Mouse (Mus musculus) heart, postnatal 10 days (tissue): ENCODE results near the gene Mapk8ip3. TPM values are rescaled to one million over a fixed set of nuclear protein-coding genes. Genes with fewer than 3 reads are reported as not detected.

ENCODE experiments used
- DNase-seq, 2 experiments: peaks; one replicate each; pipeline ENCODE4 v3.0.0; 2021
- intact Hi-C: fragments of 180-260 bp; cut with DNase I; formaldehyde crosslinking; loops from one replicate; pipeline ENCODE4 v1.15.1; 2025
- total RNA-seq, 2 experiments: library from RNA; stranded (reverse); gene quantifications; 2 replicates each; pipeline ENCODE4 v1.2.3; 2021

The Mapk8ip3 gene
- total RNA-seq, 2 experiments from 2014 or later: 64.0 to 66.9 TPM

GRCm38 (mm10) chr17:24902671-24903474 lies 33.9 kb downstream of the Mapk8ip3 start:
- peak in 1 of 2 experiments; percentile 56 for DNase-seq
- intact Hi-C loops: no loop called here

DNA sequence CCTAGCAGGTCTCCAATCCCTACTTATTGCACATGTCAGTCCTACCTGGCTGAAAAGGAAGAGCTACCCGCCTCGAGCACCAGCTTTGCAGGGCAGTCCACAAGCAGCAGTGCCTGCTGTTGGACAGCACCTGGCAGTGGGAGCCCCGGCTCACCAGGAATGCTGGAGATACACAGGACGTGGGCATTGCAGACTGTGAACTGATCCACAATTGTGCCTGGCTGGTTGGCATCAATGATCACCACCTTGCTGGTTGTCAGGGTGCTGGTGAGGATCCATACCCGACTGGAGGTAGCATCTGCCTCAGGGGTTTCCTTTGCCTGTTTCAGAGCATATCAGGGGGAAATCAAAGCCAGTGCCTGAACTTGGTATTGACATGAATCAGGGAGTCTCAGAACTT lies 34.7 kb downstream of the Mapk8ip3 start:
- intact Hi-C loops: no loop called here
- DNase-seq: no peak

DNA sequence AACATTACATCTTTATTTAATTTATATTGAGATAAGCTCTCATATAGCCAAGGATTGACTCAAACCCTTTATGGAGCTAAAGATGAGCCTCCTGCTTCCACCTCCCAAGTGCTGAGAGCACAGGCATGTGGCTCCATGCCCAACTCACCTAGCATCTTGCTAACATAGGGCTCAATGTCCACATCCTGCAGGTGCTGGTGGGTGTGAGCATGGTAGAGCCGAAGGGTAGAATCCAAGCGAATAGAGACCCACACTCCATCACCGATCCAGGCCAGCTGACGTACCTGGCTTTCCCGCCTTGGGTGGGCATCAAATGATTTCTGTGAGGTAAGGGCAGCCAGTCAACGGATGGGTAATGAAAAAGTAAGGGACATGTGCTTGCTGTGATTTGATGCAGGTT lies 36.8 kb downstream of the Mapk8ip3 start:
- intact Hi-C loops: no loop called here

DNA sequence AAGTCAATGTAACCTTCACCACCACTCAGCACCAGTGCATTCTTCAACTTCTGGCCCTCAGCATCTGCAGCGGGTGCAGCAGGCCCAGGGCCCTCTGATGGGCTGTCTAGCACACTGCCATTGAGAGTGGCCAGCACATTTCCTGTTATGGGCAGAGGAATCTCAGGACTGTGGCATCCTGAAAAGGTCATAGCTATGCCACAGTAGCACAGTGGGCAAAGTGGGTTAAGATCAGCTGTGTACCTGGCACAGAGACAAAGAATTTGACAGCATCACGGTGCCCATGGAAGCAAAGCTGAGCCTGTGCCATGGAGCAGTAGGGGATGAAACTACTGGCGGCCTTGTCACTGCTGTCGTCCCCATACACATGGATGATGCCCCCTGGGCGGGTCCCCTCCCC lies 37.6 kb downstream of the Mapk8ip3 start:
- intact Hi-C loops: loop anchor here (5.0 kb wide), 1 partner anchor 162 kb away; the partner anchor contains the start of gene Msrb1

More for the DNA sequence above, 36.8 kb downstream of the Mapk8ip3 start:
- no peak for DNase-seq

DNA sequence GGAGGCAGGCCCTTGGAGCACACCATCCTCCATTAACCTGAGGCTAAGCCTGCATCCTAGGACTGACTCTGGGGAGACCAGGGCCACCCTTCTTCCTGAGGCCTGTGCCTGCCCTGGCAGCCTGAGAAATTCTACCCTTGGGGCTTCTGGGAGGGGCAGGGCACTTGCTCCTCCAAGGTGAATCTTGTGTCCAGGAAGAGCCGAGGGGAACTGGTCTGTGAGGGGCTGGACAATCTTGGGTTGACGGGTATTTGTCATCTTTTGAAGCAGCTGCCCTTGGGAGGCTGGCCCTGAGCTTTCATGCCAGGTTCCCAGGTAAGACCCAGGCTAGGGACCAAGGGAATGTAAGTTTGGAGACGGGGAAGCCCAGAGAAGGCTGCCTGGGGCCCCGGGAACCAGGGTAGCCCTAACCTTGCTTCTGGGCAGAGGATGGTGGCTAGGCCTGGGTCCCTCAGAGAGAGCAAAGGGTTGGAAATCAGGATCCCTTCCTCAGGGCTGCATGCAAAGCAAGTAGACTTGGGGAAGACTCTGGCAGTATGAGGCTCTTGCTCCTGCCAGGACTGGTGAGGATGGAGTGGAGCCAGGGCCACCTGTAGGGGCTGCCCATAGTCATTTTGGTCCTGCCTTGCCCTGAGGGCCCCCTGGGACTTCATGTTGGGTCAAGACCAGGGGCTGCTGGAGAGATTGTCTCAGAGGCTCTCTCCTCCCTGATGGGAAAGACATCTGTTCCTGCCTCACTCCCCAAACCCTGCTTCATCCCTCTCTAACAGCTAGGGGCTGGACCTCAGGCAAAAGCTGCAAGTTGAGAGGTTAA lies 38.5 kb downstream of the Mapk8ip3 start:
- intact Hi-C loops: loop anchor here (5.0 kb wide), 1 partner anchor 161 kb away; the partner anchor contains the start of gene Msrb1
- DNase-seq: no peak

More for the DNA sequence above, 37.6 kb downstream of the Mapk8ip3 start:
- peak; percentile 80 to 83 for DNase-seq

DNA sequence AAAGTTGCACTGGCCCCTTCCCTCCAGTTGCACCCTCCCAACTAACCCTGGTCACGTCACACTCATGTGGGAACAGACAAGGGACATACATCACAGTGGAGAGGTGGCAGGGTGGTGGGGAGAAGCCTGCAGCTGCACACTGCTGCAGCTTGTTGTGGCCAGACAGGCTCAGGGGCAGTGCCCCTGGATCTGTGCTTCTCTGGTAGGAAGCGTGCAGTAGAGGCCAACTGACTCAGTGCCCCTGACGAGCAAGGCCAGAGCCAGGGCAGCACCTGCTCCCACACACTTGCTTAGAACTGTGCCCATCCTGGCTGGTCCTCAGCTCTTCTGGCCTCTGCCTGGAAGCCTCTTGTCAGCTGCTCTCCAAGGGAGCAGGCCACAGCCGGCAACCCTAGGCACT lies 39.2 kb downstream of the Mapk8ip3 start:
- no peak for DNase-seq
- intact Hi-C loops: loop anchor here (5.0 kb wide), 1 partner anchor 160 kb away; the partner anchor contains the start of gene Msrb1

- intact Hi-C loops: loop anchor here (5.0 kb wide), 1 partner anchor 160 kb away; the partner anchor contains the start of gene Msrb1
These were observed 39.8 kb downstream of the Mapk8ip3 start for GRCm38 (mm10) chr17:24896993-24897269.

DNA sequence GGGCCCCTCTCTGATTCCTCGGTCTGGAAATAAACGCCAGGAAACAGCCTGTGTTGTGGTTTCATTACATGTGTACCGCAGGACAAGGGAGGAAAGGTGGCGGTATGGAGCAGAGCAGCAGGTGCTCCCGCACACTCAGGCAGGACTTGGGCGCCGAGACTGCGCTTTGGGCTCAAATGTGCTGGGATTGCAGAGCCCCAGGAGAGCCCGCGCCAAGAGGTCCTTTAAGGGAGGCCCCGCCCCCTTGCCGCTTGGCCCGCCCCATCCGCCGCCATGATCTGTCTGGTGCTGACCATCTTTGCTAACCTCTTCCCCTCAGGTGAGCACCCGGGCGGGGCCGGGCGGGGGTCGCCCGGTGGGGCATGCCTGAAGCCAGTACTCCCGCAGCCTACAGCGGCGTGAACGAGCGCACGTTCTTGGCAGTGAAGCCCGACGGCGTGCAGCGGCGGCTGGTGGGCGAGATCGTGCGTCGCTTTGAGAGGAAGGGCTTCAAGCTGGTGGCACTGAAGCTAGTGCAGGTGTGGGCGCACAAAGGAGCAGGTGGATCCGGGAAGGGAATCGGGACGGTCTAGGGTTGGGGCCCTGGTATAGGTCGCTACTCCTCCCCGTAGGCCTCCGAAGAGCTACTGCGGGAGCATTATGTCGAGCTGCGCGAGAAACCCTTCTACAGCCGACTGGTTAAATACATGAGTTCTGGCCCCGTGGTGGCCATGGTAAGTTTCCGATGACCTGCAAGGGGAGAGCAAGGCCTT lies 40.4 kb downstream of the Mapk8ip3 start, which contains the start of gene Nme3:
TSS of gene Nme3 (plus strand) at position 260 of the 752 bp plus-strand sequence.
- intact Hi-C loops: loop anchor here (5.0 kb wide), 1 partner anchor 159 kb away; the partner anchor contains the start of gene Msrb1
- peak; percentile 80 to 82 for DNase-seq

More at GRCm38 (mm10) chr17:24896993-24897269, 39.8 kb downstream of the Mapk8ip3 start:
- DNase-seq: no peak

GRCm38 (mm10) chr17:24895571-24896240 lies 41.1 kb downstream of the Mapk8ip3 start:
- DNase-seq: no peak
- intact Hi-C loops: loop anchor here (5.0 kb wide), 1 partner anchor 158 kb away; the partner anchor contains the start of gene Msrb1

DNA sequence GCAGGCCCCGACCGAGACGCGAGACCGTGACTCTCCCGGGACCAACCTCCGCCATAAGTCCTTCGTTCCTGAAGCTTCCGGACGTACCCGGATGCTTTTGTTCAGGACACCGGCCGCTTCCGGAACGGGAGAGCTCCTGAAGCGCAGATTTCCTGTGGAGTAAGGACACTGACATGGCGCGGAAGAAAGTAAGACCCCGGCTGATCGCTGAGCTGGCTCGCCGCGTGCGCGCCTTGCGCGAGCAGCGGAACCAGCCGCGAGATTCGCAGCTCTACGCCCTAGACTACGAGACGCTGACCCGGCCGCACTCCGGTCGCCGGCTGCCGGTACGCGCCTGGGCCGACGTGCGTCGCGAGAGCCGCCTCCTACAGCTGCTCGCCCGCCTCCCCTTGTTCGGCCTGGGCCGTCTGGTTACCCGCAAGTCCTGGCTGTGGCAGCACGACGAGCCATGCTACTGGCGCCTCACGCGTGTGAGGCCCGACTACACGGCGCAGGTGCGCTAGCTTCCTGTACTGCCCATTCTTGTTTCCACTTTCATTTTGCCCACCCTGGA lies 41.7 kb downstream of the Mapk8ip3 start, which contains the start of the genes Eme2 and Mrps34:
TSS of gene Eme2 (minus strand) at position 93 of the 553 bp plus-strand sequence.
TSS of gene Mrps34 (plus strand) at position 122 of the 553 bp plus-strand sequence.
- peak; percentile 90 to 93 for DNase-seq
- intact Hi-C loops: loop anchor here (5.0 kb wide), 1 partner anchor 158 kb away; the partner anchor contains the start of gene Msrb1

GRCm38 (mm10) chr17:24894061-24894994 lies 42.4 kb downstream of the Mapk8ip3 start:
- intact Hi-C loops: no loop called here

DNA sequence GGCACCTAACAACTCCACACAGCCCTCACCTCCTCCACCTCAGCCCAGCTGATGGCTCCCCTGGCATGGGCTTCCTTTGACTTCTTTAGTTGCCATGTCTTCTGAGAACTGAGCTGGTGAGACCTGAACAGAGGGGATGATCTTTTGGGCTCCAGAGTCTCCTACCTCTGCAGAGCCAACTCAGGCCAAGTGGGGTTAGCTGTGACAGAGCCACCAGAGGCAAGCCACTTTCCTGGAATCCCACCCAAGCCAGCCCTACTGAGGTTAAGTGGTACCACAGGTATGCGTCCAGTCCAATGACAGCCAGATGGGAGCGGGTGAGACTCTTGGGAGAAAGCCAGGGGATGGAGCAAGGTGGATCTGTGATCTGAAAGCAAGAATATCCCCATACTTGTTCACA lies 43.5 kb downstream of the Mapk8ip3 start:
- no peak for DNase-seq
- intact Hi-C loops: no loop called here

More at GRCm38 (mm10) chr17:24894061-24894994, 42.4 kb downstream of the Mapk8ip3 start:
- DNase-seq: no peak

- DNase-seq: no peak
- intact Hi-C loops: no loop called here
These were observed 44.0 kb downstream of the Mapk8ip3 start for GRCm38 (mm10) chr17:24892785-24893184.

- DNase-seq: no peak
- intact Hi-C loops: no loop called here
These were observed 45.5 kb downstream of the Mapk8ip3 start for GRCm38 (mm10) chr17:24891321-24891720.

DNA sequence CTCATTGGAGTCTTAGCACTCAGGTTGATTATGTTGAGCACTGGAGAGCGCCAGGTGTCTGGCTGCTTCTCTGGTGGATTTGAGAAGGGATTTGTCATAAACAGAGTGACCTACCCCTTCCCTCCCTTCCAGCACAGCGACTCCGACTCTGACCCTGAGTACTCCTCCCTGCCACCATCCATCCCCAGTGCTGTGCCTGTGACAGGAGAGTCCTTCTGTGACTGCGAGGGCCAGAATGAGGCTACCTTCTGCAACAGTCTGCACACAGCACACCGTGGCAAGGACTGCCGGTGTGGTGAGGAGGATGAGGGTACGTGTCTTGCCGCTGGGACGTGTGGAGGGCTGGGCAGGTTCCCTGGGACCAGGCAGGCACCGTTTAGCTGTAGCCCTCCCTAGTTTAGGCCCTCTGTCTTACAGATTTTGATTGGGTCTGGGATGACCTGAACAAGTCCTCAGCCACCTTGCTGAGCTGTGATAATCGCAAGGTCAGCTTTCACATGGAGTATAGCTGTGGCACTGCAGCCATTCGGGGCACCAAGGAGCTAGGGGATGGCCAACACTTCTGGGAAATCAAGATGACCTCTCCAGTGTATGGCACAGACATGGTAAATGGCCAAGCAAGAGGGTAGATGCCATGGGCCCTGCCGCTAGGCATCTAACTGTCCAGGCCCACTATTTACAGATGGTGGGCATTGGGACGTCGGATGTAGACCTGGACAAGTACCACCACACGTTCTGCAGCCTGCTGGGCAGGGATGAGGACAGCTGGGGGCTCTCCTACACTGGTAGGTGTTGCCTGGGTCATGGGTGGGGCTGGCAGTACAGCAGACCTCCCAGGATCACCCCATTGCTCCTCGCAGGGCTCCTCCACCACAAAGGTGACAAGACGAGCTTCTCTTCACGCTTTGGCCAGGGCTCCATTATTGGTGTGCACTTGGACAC lies 46.4 kb downstream of the Mapk8ip3 start:
- intact Hi-C loops: no loop called here
- DNase-seq: no peak

- intact Hi-C loops: no loop called here
- DNase-seq: no peak
These were observed 47.9 kb downstream of the Mapk8ip3 start for GRCm38 (mm10) chr17:24888862-24889261.
